16 mouse cellular contexts compared by ENCODE assay signal in genomic region chr4:96969199-96969598, GRCm38 (mm10).
DNase-seq lines count a peak whose midpoint lies in the region; ATAC-seq lines count a peak whose summit lies in the region.
"Had no signal": no experiment of that assay in that cellular context is flagged by ENCODE, and none has a peak within 500 bp of the region (broad histone marks: within the 10 kb centered on the region; RNA-seq: fewer than 3 reads in every experiment).

No protein-coding gene starts in this region.

- DNase-seq in hindbrain, embryonic 10.5 days (ENCODE audit: low spot score), result no peak
- peak; percentile 29 for DNase-seq in right cerebral cortex, adult 18-20 months
- no peak for DNase-seq in right cerebral cortex, postnatal 14 days
- DNase-seq in layer of hippocampus, adult 9-10 months (ENCODE audit: low spot score), result peak; percentile 53
- peak; percentile 75 for DNase-seq in telencephalon, adult 2 months (ENCODE audit: low read depth, low spot score)
- DNase-seq: adrenal gland, postnatal 10 days; cerebellum, adult 18-20 months; heart, postnatal 4 days; kidney, postnatal 36 days had no signal

- H3K4me1 ChIP-seq in hindbrain, embryonic 12.5 days, result no peaks in the 10 kb centered on the region
- no peaks in the 10 kb centered on the region for H3K4me1 ChIP-seq in hindbrain, embryonic 10.5 days (replicated peaks)
- no peaks in the 10 kb centered on the region for H3K4me1 ChIP-seq in kidney, embryonic 16.5 days (ENCODE audit: insufficient read depth, low read length)
- H3K4me1 ChIP-seq: midbrain, embryonic 12.5 days; stomach, embryonic 15.5 days had no signal

- WGBS in hindbrain, embryonic 12.5 days, result 65% methylated on average over 5 of the region's 5 CpGs
- 83% methylated on average over 5 of the region's 5 CpGs for WGBS in hindbrain, embryonic 10.5 days
- WGBS in kidney, embryonic 16.5 days, result 45% methylated on average over 5 of the region's 5 CpGs

- H3K4me2 ChIP-seq in hindbrain, embryonic 12.5 days (replicated peaks), result no peak overlapping the region
- no peak overlapping the region for H3K4me2 ChIP-seq in kidney, embryonic 16.5 days (replicated peaks; ENCODE audit: low read depth, low read length)
- H3K4me2 ChIP-seq: midbrain, embryonic 12.5 days; stomach, embryonic 15.5 days had no signal

- H3K27ac ChIP-seq in hindbrain, embryonic 12.5 days, result no peak overlapping the region
- H3K27ac ChIP-seq in hindbrain, embryonic 10.5 days, result no peak overlapping the region
- no peak overlapping the region for H3K27ac ChIP-seq in kidney, embryonic 16.5 days (ENCODE audit: low read length)
- H3K27ac ChIP-seq: midbrain, embryonic 12.5 days; stomach, embryonic 15.5 days had no signal

- H3K36me3 ChIP-seq in hindbrain, embryonic 12.5 days, result no peaks in the 10 kb centered on the region
- H3K36me3 ChIP-seq in hindbrain, embryonic 10.5 days, result no peaks in the 10 kb centered on the region
- no peaks in the 10 kb centered on the region for H3K36me3 ChIP-seq in kidney, embryonic 16.5 days (ENCODE audit: insufficient read depth, low read length)
- H3K36me3 ChIP-seq: midbrain, embryonic 12.5 days; stomach, embryonic 15.5 days had no signal

- peak; percentile 52; the same call in 1 of the 2 replicates for ATAC-seq in hindbrain, embryonic 12.5 days (ENCODE audit: low FRiP score)
- no peak for ATAC-seq in megakaryocyte, adult 5-6 weeks (ENCODE audit: poor library complexity, severe bottlenecking)
- ATAC-seq in kidney, embryonic 16.5 days (ENCODE audit: low FRiP score, low TSS enrichment), result no peak
- ATAC-seq: CD4-positive, CD25-positive, alpha-beta regulatory T cell, adult 4 months; Patski had no signal

- H3K4me3 ChIP-seq in hindbrain, embryonic 12.5 days, result no peak overlapping the region
- H3K4me3 ChIP-seq in hindbrain, embryonic 10.5 days, result no peak overlapping the region
- no peak overlapping the region for H3K4me3 ChIP-seq in kidney, embryonic 16.5 days (ENCODE audit: low read length)
- H3K4me3 ChIP-seq: midbrain, embryonic 12.5 days; stomach, embryonic 15.5 days had no signal

- H3K9ac ChIP-seq in hindbrain, embryonic 12.5 days, result no peak overlapping the region
- H3K9ac ChIP-seq in kidney, embryonic 16.5 days (replicated peaks; ENCODE audit: low read length), result no peak overlapping the region
- H3K9ac ChIP-seq: midbrain, embryonic 12.5 days; stomach, embryonic 15.5 days had no signal

- no peaks in the 10 kb centered on the region for H3K27me3 ChIP-seq in hindbrain, embryonic 12.5 days
- H3K27me3 ChIP-seq in hindbrain, embryonic 10.5 days (ENCODE audit: insufficient read depth, poor library complexity, severe bottlenecking), result no peaks in the 10 kb centered on the region
- H3K27me3 ChIP-seq in kidney, embryonic 16.5 days (ENCODE audit: insufficient read depth, low read length), result no peaks in the 10 kb centered on the region
- H3K27me3 ChIP-seq: midbrain, embryonic 12.5 days; Patski; stomach, embryonic 15.5 days had no signal

- H3K9me3 ChIP-seq in hindbrain, embryonic 12.5 days (replicated peaks), result no peaks in the 10 kb centered on the region
- H3K9me3 ChIP-seq in hindbrain, embryonic 10.5 days, result no peaks in the 10 kb centered on the region
- H3K9me3 ChIP-seq in kidney, embryonic 16.5 days (ENCODE audit: low read length), result no peaks in the 10 kb centered on the region
- H3K9me3 ChIP-seq: midbrain, embryonic 12.5 days; stomach, embryonic 15.5 days had no signal

Comparison
In these comparisons a context has a peak if more than half of its experiments do, and no peak if none do; other contexts are left out.
1. DNase-seq: peak in right cerebral cortex, adult 18-20 months (single experiment), layer of hippocampus, adult 9-10 months (single experiment) and telencephalon, adult 2 months (single experiment); none in hindbrain, embryonic 10.5 days (single experiment) and right cerebral cortex, postnatal 14 days (single experiment).